In the genomic region with DNA sequence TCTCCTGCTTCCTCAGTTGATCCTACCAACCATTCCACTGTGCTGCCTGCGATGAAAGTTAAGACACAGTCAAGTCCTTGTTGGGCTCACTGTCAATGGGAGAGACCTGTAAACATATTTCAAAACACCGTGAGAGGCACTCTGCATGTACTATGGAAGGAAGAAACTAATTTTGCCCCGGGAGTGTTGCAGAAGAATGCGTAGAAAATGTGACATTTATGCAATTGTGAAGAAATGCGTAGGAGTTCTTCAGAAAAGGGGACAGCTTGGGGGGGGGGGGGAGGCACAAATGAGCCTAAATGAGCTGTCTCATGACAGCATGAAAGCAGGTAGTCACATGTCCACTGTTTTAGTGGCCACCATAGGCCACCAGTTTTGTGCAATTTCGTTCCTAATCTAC, we compare ENCODE assay signal across 22 mouse cellular contexts. TPM values are rescaled to one million over a fixed set of nuclear protein-coding genes. Genes with fewer than 3 reads are reported as not detected.
DNase-seq lines count a peak whose midpoint lies in the region; ATAC-seq lines count a peak whose summit lies in the region.
"Had no signal": no experiment of that assay in that cellular context is flagged by ENCODE, and none has a peak within 500 bp of the region (broad histone marks: within the 10 kb centered on the region; RNA-seq: fewer than 3 reads in every experiment).

No protein-coding gene starts in this region.

- no peak for DNase-seq in frontal cortex, postnatal 10 days (ENCODE audit: low spot score in 2 of 2)
- DNase-seq in heart, adult 11 months = peak; percentile 7
- DNase-seq in heart, adult 9 months (ENCODE audit: low spot score in 2 of 2) = no peak
- peak; percentile 29 to 76 for DNase-seq in left cerebral cortex, postnatal 14 days (ENCODE audit: low spot score in 2 of 2)
- no peak for DNase-seq in left cerebral cortex, postnatal 10 days (ENCODE audit: extremely low spot score in 1 of 2, low spot score in 2 of 2)
- DNase-seq in brain, adult 2 months (ENCODE audit: low read depth, low spot score) = peak; percentile 66
- no peak for DNase-seq in thymus, postnatal 4 days
- DNase-seq: adrenal gland, adult 2 months; adrenal gland, adult 8-10 months; adrenal gland, postnatal 10 days; adrenal gland, postnatal 14 days; adrenal gland, postnatal 25 days; adrenal gland, postnatal 36 days; B cell, adult 2 months; cerebellum, adult 11 months; cerebellum, adult 11-12 months; cerebellum, adult 18-20 months had no signal

- intact Hi-C loops in left cerebral cortex, postnatal 14 days (cut with DNase I) = no loop called here
- intact Hi-C loops in left cerebral cortex, postnatal 10 days (cut with DNase I) = no loop called here

- ATAC-seq in frontal cortex, adult (ENCODE audit: low TSS enrichment) = peak; percentile 25
- ATAC-seq: activated CD4-positive, CD25-positive, alpha-beta regulatory T cell, adult 4 months; CD4-positive, CD25-positive, alpha-beta regulatory T cell, adult 4 months; Patski had no signal

RNA-seq across cellular contexts. Expression of gene Cacnb4, which starts 25.1 kb away (rescaled TPM):
- 100 to 1,000 TPM; 143 to 154 TPM for total RNA-seq in left cerebral cortex, postnatal 14 days (2021)
- 100 to 1,000 TPM in 1 of 2 experiments, 10 to 100 TPM in 1; 94.0 to 102 TPM for total RNA-seq in left cerebral cortex, postnatal 10 days (2021)
- total RNA-seq: MEL had no signal

Comparison
In these comparisons a context has a peak if more than half of its experiments do, and no peak if none do; other contexts are left out.
1. DNase-seq: peak in heart, adult 11 months (single experiment), left cerebral cortex, postnatal 14 days (2 of 2) and brain, adult 2 months (single experiment); none in frontal cortex, postnatal 10 days (0 of 2), heart, adult 9 months (0 of 2), left cerebral cortex, postnatal 10 days (0 of 2) and thymus, postnatal 4 days (single experiment).